Mouse (Mus musculus): Measurements from ENCODE around the gene Ankrd13a.
"Not testable (repeated sequence)": the region's sequence is repeated elsewhere in the genome, so short reads cannot be mapped to it uniquely, and the experiment has no call there.

Ankrd13a gene

GRCm38 (mm10) chr5:114827427-114827826, 53.0 kb downstream of the Ankrd13a start:
- DNase-seq (ENCODE audit: low spot score in 2 of 2): no peak

GRCm38 (mm10) chr5:114829740-114830139, 55.3 kb downstream of the Ankrd13a start:
- no peak for DNase-seq (ENCODE audit: low spot score in 2 of 2)

DNA sequence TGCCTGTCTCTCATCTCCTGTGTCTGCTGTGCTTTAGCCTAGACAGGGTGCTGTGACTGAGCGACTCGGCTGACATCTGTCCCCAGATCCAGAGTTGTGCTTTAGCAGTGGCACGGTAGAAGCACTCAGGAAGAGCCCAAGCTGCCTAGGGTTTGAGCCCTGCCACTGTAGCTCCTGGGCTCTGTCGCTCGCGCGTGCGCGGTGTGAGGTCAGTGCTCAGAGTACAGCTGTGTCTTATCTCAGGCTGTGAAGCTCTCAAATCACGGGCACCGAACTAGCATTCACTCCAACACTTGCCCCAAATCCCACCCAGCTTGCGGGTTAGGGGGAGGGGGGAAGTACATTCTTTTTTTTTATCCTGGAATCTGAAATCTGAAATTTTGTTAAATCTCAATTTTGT, 62.4 kb downstream of the Ankrd13a start:
- no peak for DNase-seq (ENCODE audit: low spot score in 2 of 2)

DNA sequence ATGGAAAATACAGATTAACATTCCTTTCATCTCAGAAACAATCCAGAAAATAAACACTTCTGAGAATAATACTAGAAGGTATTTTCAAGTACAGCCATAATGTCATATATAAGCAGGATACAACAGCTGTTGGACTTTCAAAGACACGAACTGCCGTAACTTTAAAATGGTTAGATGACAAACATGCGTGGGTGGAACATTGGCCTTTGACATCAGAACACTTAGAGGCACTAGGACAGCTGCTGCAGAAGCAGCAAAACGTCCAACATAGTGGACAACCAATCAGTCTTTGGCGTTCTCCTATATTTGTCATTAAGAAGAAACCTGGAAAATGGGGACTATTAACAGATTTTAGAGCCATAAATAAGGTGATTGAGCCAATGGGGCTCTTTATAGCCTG, 66.0 kb downstream of the Ankrd13a start:
- not testable (repeated sequence) for DNase-seq (ENCODE audit: low spot score in 2 of 2)

GRCm38 (mm10) chr5:114842155-114842554, 67.7 kb downstream of the Ankrd13a start:
- DNase-seq (ENCODE audit: low spot score in 2 of 2): not testable (repeated sequence)

GRCm38 (mm10) chr5:114842674-114843073, 68.2 kb downstream of the Ankrd13a start:
- DNase-seq (ENCODE audit: low spot score in 2 of 2): no peak

DNA sequence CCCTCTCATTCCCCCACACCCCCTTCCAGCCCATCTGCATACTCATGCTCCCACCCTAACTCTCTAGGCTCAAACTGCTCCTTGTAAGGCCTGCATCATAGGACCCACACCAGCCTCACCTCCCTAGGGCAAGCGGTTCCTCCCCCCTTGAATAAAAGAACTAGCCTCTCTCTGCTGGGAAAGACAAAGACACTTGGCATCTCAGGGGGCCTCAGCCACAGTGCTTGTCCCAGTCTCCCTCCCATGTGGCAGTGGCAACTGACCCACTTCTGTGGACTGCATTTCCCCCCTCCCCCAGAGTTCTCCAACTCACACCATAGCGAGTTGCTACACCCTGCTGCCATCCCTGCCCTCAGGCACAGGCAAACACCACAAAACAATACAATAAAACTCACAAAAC, 69.9 kb downstream of the Ankrd13a start:
- not testable (repeated sequence) for DNase-seq (ENCODE audit: low spot score in 2 of 2)

GRCm38 (mm10) chr5:114851565-114852236, 77.2 kb downstream of the Ankrd13a start:
- no peak for DNase-seq (ENCODE audit: low spot score in 2 of 2)

DNA sequence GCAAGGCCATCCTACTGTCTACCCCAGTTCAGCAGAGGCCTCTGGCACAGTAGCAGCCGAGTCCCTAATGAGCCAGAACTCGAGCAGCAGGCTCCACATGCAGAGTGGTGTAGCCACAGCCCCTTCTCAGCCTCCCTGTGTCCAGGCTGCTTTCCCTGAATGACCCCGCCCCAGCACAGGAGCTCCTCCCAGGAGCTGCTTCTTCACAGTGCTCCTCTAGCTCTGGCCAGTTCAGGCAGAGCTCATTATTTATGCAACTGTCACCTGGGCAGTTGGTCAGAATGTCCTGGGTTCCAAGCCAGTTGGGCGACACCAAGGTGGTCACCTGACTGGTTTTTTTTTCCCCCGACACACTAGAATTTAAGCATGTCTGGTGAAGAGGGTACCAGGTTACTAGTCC, 78.9 kb downstream of the Ankrd13a start, which contains the start of gene 4930519G04Rik:
Gene 4930519G04Rik (plus strand): TSS at position 301 of the 400 bp plus-strand sequence.
- DNase-seq (ENCODE audit: low spot score in 2 of 2): not testable (repeated sequence)

Data from spleen, postnatal 36 days (tissue).